Mouse (Mus musculus): ENCODE data around the gene Krt7.
A peak's percentile ranks its signal among the peaks of the same experiment; 100 is the strongest.

Gene Krt7

DNA sequence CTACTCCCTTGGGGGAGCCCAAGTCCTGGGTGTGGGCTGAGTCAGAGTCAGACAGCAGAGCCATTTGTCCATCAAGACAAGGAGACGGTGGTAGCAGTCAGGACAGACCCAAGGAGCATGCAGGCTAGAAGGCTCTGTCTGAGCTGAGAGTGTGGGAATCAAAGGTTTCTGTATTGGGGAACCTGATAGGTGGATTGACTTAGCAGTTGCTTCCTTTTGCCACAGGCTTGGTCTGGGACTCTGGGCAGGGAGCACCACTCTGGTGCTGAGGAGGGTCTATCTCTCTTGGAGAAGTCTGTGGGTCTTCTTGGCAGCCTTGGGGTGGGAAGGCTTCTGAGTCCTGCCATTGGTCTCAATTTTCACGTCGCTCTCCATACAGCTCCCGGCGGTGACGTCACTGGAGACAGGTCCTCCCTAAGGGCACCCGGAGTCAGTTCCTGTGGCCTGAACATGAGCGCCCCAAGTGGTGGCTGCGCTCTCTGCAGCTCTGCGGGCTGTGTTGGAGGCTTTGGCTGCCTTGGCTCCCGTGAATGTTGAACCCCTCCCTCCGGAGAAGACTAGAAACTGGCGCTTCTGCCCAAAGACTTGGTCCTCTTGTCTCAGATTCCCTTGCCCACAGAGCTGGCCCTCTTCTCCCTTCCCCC, 42.4 kb downstream of the Krt7 start:
- peak; percentile 73 for DNase-seq

DNA sequence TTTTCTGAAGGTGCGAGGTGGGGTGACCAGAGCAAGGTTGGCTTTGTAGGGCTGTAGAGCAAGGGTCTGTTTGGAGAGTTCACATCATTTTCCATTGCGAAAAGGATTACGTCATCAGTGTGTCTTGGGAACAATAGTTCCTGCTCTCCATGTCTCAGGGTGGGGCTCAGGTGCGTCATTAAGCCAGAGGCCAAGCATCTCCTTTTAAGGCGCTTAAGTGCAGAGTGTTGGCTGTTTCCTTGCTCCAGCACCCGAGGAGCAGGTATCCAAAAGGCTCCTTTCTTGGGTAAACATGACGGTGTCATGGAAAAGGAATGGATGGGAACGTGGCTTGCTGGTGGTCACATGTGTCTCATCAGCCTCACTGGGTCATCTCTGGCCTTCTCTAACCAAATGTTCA, 43.9 kb downstream of the Krt7 start:
- DNase-seq = no peak

DNA sequence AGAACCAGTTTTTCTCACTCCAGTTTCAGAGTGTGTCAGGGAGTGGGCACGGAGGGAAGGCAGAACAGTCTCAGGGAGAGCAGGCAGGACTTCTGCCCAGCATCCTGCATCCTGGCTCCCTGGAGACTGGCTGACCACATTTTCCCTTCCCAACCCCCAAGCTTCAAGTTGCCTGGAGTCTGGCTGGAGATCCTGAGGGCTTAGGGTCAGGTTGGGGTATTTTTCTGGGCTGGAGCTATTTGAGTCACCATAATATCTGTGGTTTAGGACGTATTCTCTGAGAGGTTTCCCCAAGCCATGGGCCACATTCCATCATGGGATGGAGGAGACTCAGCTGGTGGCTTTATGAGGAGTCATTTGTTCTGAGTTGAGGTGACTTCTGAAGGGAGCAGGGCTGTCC, 44.4 kb downstream of the Krt7 start:
- DNase-seq = peak; percentile 34

DNA sequence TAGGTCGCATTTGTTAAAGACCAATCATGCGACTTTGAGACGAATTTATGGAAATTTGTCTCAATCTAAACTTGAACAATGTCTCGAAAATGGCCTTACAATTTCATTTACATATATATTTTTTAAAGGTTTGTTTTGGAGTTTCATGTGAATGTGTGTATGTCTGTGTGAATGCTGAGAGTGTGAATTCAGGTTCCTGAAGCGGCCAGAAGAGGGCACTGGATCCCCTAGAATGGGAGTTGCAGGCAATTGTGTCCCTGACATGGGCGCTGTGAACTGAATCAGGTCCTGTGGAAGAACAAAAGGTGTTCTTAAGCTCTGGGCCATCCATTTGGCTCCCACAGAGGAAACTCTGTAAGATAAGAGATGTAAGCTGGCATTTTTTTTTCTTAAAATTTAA, 45.0 kb downstream of the Krt7 start:
- DNase-seq = no peak

DNA sequence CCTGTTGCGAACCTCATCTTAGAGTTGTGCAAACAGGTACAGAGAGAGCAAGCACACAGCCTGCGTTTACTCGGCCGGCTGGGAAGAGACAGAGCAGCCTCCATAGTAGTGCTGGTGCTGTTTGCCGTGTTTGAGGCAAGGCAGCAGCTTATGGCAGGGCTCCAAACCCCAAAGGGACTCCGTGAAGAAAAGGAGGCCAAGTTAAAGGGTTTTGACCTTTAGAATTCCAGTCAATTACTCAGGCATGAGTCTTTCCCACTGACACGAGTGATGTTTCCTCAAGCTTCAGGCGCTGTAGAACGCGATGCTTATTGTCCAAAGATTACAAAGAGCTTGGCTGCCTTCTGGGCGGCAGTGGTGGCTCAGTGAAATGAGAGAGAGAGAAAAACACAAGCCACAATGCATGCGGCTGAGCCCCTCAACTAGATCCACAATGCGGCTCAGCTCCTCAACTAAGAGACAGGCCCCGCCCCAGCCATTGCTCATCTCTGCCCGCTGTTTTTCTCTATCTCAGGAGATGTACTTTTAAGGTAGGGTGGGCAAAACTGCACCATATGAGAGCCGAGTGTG, 47.6 kb downstream of the Krt7 start:
- DNase-seq = peak; percentile 37

DNA sequence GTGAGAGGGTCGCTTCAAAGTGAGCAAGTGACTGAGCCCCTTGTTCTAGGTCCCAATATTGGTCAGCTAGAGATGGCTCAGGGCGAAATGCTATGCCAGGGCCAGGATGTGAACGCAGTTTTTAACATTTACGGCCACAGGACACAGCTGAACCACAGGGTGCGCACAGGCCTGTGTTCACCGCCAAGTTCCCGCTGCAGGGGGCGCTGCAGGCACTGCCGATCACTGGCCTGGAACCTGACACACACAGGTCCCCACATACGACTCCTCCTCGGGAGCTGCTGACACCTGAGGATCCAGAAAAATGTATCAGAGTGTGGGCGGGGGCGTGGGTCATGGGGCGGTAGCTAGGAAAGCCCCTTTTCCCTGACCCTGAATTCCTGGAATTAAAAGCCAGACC, 48.4 kb downstream of the Krt7 start:
- DNase-seq = no peak

DNA sequence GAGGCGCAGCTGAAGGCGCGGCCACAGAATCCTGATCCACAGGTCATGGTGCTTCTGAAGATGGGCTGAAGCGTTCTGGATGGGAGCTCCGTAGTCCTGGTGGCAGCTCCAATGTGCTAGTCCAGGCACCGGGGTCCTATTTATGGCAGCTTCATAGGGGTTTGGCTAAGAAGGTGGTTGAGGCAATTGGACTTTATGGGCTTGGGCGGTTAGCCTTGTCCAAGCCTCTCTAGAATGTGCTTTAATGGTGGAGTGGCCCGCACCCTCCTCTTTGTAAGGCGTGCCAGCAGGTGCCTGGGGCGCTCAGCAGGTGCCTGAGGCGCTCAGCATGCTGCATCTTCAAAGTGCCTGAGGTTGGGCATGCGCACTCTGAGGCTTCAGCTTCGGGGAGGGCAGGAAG, 52.8 kb downstream of the Krt7 start, which contains the start of gene Krt81:
TSS of gene Krt81 (minus strand) at position 101 of the 400 bp plus-strand sequence.
- DNase-seq = no peak

DNA sequence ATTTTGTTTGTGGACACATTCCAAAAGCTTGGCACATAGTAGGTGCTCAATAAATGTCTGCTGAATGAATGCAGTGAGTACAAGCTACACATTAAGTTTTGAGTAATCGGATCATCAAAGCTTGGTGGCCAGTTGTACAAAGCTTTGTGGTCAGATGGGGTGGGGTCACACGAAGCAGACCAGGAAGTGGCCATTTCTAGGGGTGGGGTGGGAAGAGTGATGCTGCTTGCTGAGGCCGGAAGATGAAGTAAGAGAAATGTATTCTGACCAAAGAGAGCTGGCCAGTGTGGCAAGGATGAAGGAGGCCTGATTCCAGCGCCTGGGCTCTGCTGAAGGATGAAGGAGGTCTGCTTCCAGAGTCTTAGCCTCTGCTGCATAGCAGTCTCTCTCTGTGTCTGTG, 58.2 kb downstream of the Krt7 start:
- DNase-seq = no peak

DNA sequence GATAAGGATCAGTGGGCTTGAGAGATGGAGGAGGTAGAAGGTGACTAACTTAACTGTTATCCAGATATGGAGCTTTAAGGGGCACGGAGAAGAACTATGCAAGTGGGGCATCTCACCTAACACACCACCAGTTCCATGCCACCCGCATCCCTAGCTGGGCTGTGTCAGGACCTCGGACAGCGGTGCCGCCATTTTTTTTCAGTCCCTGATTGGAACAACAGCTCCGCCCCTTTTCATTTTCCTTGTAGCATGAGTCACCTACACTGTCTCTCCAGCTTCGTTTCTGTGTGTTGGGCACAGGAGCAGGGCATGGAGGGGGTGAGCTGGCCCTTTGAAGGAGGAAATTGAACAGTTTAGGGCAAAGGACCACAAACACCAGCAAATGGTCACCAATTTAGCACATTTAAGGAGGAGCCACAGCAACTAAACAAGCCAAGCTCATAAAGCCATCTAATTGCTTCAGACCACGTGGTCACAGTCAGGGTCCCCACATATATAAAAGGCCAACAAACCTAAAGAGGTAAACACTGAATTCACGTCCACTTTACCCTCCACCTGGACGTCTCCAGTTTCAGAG, 62.2 kb downstream of the Krt7 start, which contains the start of gene Krt86:
TSS of gene Krt86 (plus strand) at position 527 of the 577 bp plus-strand sequence.
- no peak for DNase-seq

DNA sequence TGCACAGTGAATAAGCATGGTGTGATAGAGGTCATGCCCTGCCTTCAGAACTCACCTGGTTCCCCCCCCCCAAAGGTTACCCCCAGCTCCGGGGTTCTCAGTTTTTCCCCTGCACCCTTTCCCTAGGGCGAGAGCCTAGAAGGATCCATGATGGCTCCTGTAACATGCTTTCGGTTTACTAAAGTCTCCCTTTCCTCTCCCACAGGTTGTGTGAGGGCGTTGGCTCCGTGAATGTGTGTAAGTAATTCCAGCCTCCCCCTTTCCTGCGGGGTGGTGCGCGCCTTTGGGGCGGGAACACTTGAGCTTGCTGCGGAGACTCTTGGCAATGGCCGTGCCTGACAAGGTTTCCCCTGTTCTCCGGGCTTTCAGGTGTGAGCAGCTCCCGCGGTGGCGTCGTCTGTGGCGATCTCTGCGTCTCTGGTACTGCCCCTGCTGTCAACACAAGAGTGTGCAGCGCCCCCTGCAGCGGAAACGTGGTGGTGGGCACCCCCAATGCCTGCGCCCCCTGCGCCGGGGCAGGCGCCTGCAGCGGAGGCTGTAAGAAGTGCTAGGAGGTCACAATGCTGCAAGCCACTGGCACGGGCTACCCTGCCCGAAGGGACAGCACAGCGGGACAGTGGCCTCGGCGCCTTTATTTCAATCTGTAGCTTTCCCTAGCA, 68.3 kb downstream of the Krt7 start:
- DNase-seq = peak; percentile 20

DNA sequence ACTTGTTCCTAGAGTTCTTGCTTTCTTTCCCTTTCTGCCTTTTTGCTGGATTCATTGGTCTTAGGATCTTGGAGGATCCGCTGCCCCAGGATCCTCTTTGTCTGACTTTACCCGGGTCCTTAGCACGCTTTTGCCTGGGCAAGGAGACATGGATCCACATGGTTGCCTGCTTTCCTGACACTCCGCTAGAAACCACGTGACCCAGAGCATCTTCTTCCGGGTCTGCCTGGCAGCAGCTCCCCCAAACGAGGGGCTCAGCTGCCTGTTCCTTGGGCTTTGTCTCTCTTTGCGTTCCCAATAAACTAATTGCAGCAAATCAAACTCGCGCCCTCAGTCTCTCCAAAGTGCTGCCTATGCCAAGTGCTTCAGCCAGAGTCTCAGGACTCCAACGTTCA, 68.8 kb downstream of the Krt7 start:
- DNase-seq = no peak

All from kidney, adult 9 months (tissue).